14 mouse cellular contexts compared by ENCODE assay signal in the genomic region with DNA sequence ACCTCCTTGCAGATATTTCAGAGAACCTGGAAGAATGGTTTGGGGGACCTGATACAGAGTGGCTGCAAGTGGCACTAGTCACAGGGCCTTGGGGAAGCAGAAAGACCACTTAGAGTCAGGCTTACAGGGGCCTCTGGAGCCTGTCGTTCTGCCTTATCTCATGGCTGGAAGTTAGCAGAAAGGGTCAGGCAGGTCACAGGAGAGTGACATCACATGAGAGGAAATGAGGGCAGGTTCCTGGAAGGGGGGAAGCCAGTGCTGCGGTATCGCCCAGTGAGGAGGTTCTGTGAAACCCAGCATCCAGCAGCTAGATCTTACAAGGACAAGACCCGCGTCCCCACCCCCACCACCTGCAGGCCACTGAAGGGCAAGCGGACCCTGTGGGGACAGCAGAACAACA. TPM values are rescaled to one million over a fixed set of nuclear protein-coding genes. Genes with fewer than 3 reads are reported as not detected.
A peak's percentile ranks its signal among the peaks of the same experiment; 100 is the strongest.
DNase-seq lines count a peak whose midpoint lies in the region; ATAC-seq and TF ChIP-seq lines count a peak whose summit lies in the region.
"Had no signal": no experiment of that assay in that cellular context is flagged by ENCODE, and none has a peak within 500 bp of the region (broad histone marks: within the 10 kb centered on the region; RNA-seq: fewer than 3 reads in every experiment).

No protein-coding gene starts in this region.

- H3K4me2 ChIP-seq in midbrain, embryonic 11.5 days: no peak overlapping the region
- H3K4me2 ChIP-seq: forebrain, embryonic 15.5 days had no signal

- no peaks in the 10 kb centered on the region for H3K36me3 ChIP-seq in midbrain, embryonic 10.5 days
- H3K36me3 ChIP-seq in midbrain, embryonic 11.5 days (ENCODE audit: control insufficient read depth, insufficient read depth, low read length): no peaks in the 10 kb centered on the region
- H3K36me3 ChIP-seq: forebrain, embryonic 15.5 days had no signal

- intact Hi-C loops in gastrocnemius, adult 2 months (cut with DNase I): loop anchor here (5.0 kb wide), 1 partner anchor 133 kb away; no protein-coding TSS in a partner anchor

- H3K4me1 ChIP-seq in midbrain, embryonic 10.5 days: peaks cover 38% of the 10 kb centered on the region
- H3K4me1 ChIP-seq in midbrain, embryonic 11.5 days (ENCODE audit: control insufficient read depth, insufficient read depth, low read length): peaks cover 4% of the 10 kb centered on the region
- H3K4me1 ChIP-seq in olfactory bulb, adult 2 months (ENCODE audit: control insufficient read depth, insufficient read depth, low read length): peaks cover 32% of the 10 kb centered on the region

- WGBS in midbrain, embryonic 10.5 days: 78% methylated on average over 6 of the region's 6 CpGs
- WGBS in midbrain, embryonic 11.5 days: 67% methylated on average over 6 of the region's 6 CpGs
- 81% methylated on average over 6 of the region's 6 CpGs for WGBS in olfactory bulb, adult 2 months

- H3K27ac ChIP-seq in gastrocnemius, adult 2 months: peak overlapping the region; percentile 87
- peak overlapping the region; percentile 84; the same call in 1 of the 2 replicates for H3K27ac ChIP-seq in midbrain, embryonic 10.5 days (replicated peaks)
- H3K27ac ChIP-seq in midbrain, embryonic 11.5 days (ENCODE audit: low read depth, low read length): no peak overlapping the region
- peak overlapping the region; percentile 47 for H3K27ac ChIP-seq in olfactory bulb, adult 2 months (ENCODE audit: insufficient read depth, low read depth, low read length)

- TF ChIP-seq CTCF in gastrocnemius, adult 2 months (IDR thresholded peaks at IDR 0.05): no peak
- TF ChIP-seq CTCF in olfactory bulb, adult 2 months (IDR thresholded peaks at IDR 0.05; ENCODE audit: insufficient read depth, low read depth, low read length): no peak

- DNase-seq in gastrocnemius, adult 2 months: no peak
- DNase-seq in gastrocnemius, postnatal 4 days (ENCODE audit: low spot score in 2 of 2): no peak
- no peak for DNase-seq in midbrain, embryonic 10.5 days (ENCODE audit: low spot score)
- no peak for DNase-seq in midbrain, embryonic 11.5 days (ENCODE audit: low spot score, missing footprints)
- DNase-seq in kidney, postnatal 36 days: peak; percentile 33 to 53
- no peak for DNase-seq in layer of hippocampus, adult 11-12 months (ENCODE audit: low spot score)
- no peak for DNase-seq in thymus, postnatal 0 days (ENCODE audit: low spot score)
- DNase-seq: B cell, adult 2 months; cerebellum, postnatal 36 days had no signal

- TF ChIP-seq POLR2A in olfactory bulb, adult 2 months (IDR thresholded peaks at IDR 0.05; ENCODE audit: insufficient read depth, low read depth, low read length): no peak

- H3K9ac ChIP-seq in midbrain, embryonic 11.5 days (ENCODE audit: low read length): no peak overlapping the region
- H3K9ac ChIP-seq: forebrain, embryonic 15.5 days; hindbrain, embryonic 14.5 days had no signal

- H3K4me3 ChIP-seq in gastrocnemius, adult 2 months: no peak overlapping the region
- no peak overlapping the region for H3K4me3 ChIP-seq in midbrain, embryonic 10.5 days
- H3K4me3 ChIP-seq in midbrain, embryonic 11.5 days (ENCODE audit: low read depth, low read length): no peak overlapping the region
- no peak overlapping the region for H3K4me3 ChIP-seq in olfactory bulb, adult 2 months (ENCODE audit: insufficient read depth, low read depth, low read length)
- H3K4me3 ChIP-seq: forebrain, embryonic 15.5 days had no signal

- H3K9me3 ChIP-seq in midbrain, embryonic 10.5 days (replicated peaks): no peaks in the 10 kb centered on the region
- H3K9me3 ChIP-seq in midbrain, embryonic 11.5 days (ENCODE audit: control insufficient read depth, low read length): no peaks in the 10 kb centered on the region
- H3K9me3 ChIP-seq: forebrain, embryonic 15.5 days had no signal

- H3K27me3 ChIP-seq in midbrain, embryonic 10.5 days (ENCODE audit: low read depth, poor library complexity, severe bottlenecking): no peaks in the 10 kb centered on the region
- no peaks in the 10 kb centered on the region for H3K27me3 ChIP-seq in midbrain, embryonic 11.5 days (ENCODE audit: control insufficient read depth, insufficient read depth, low read length)
- H3K27me3 ChIP-seq: forebrain, embryonic 15.5 days had no signal

- ATAC-seq in midbrain, embryonic 11.5 days (ENCODE audit: low FRiP score): no peak

RNA-seq across cellular contexts. Expression of gene Tmprss6, which starts 19.3 kb away (rescaled TPM):
- total RNA-seq in gastrocnemius, adult 2 months (2021): not detected
- total RNA-seq in gastrocnemius, postnatal 4 days (2021): under 1 TPM in 1 of 2 experiments, not detected in 1; 0.62 TPM
- polyA plus RNA-seq in midbrain, embryonic 10.5 days (2016; fragmentation: Nextera tagmentation; extraction: Ambion mirVana): 0.21 and 0.52 TPM in 2 replicates
- 0.07 and 0.34 TPM in 2 replicates for polyA plus RNA-seq in midbrain, embryonic 11.5 days (2014; fragmentation: Nextera tagmentation; extraction: Ambion mirVana)
- polyA plus RNA-seq in olfactory bulb, adult 2 months (2012; ENCODE audit: insufficient read depth, insufficient read length, low replicate concordance, missing spikeins): not detected in 2 replicates
- 0.12 and 0.39 TPM in 2 replicates for polyA plus RNA-seq in thymus, postnatal 0 days (2015; fragmentation: Nextera tagmentation; extraction: Ambion mirVana)
- total RNA-seq: left cerebral cortex, postnatal 14 days; midbrain, postnatal 0 days had no signal

RNA-seq across cellular contexts. Expression of gene Kctd17, which starts 20.8 kb away (rescaled TPM):
- 10 to 100 TPM in 1 of 2 experiments, 1 to 10 TPM in 1; 8.9 to 17.2 TPM for total RNA-seq in gastrocnemius, adult 2 months (2021)
- total RNA-seq in gastrocnemius, postnatal 4 days (2021): 10 to 100 TPM; 83.5 to 85.4 TPM
- 64.0 and 68.3 TPM in 2 replicates for polyA plus RNA-seq in midbrain, embryonic 10.5 days (2016; fragmentation: Nextera tagmentation; extraction: Ambion mirVana)
- polyA plus RNA-seq in midbrain, embryonic 11.5 days (2014; fragmentation: Nextera tagmentation; extraction: Ambion mirVana): 59.1 and 60.5 TPM in 2 replicates
- polyA plus RNA-seq in olfactory bulb, adult 2 months (2012; ENCODE audit: insufficient read depth, insufficient read length, low replicate concordance, missing spikeins): not detected in 2 replicates
- polyA plus RNA-seq in thymus, postnatal 0 days (2015; fragmentation: Nextera tagmentation; extraction: Ambion mirVana): 8.1 and 10.1 TPM in 2 replicates

RNA-seq across cellular contexts. Expression of gene Mpst, which starts 42.9 kb away (rescaled TPM):
- 10 to 100 TPM; 61.9 to 66.9 TPM for total RNA-seq in gastrocnemius, adult 2 months (2021)
- total RNA-seq in gastrocnemius, postnatal 4 days (2021): 10 to 100 TPM; 27.6 to 34.5 TPM
- 0.61 and 1.6 TPM in 2 replicates for polyA plus RNA-seq in midbrain, embryonic 10.5 days (2016; fragmentation: Nextera tagmentation; extraction: Ambion mirVana)
- 2.0 and 2.3 TPM in 2 replicates for polyA plus RNA-seq in midbrain, embryonic 11.5 days (2014; fragmentation: Nextera tagmentation; extraction: Ambion mirVana)
- polyA plus RNA-seq in olfactory bulb, adult 2 months (2012; ENCODE audit: insufficient read depth, insufficient read length, low replicate concordance, missing spikeins): not detected in 2 replicates
- 3.0 and 4.1 TPM in 2 replicates for polyA plus RNA-seq in thymus, postnatal 0 days (2015; fragmentation: Nextera tagmentation; extraction: Ambion mirVana)

RNA-seq across cellular contexts. Expression of gene Tst, which starts 43.4 kb away (rescaled TPM):
- total RNA-seq in gastrocnemius, adult 2 months (2021): 10 to 100 TPM; 18.2 to 18.8 TPM
- 10 to 100 TPM; 17.5 to 20.5 TPM for total RNA-seq in gastrocnemius, postnatal 4 days (2021)
- 8.1 and 9.8 TPM in 2 replicates for polyA plus RNA-seq in midbrain, embryonic 10.5 days (2016; fragmentation: Nextera tagmentation; extraction: Ambion mirVana)
- polyA plus RNA-seq in midbrain, embryonic 11.5 days (2014; fragmentation: Nextera tagmentation; extraction: Ambion mirVana): 6.1 and 8.3 TPM in 2 replicates
- not detected in 2 replicates for polyA plus RNA-seq in olfactory bulb, adult 2 months (2012; ENCODE audit: insufficient read depth, insufficient read length, low replicate concordance, missing spikeins)
- polyA plus RNA-seq in thymus, postnatal 0 days (2015; fragmentation: Nextera tagmentation; extraction: Ambion mirVana): 60.0 and 68.3 TPM in 2 replicates

RNA-seq across cellular contexts. Expression of gene Il2rb, which starts 45.9 kb away (rescaled TPM):
- not detected for total RNA-seq in gastrocnemius, adult 2 months (2021)
- under 1 TPM; 0.16 to 0.20 TPM for total RNA-seq in gastrocnemius, postnatal 4 days (2021)
- not detected in 2 replicates for polyA plus RNA-seq in midbrain, embryonic 10.5 days (2016; fragmentation: Nextera tagmentation; extraction: Ambion mirVana)
- polyA plus RNA-seq in midbrain, embryonic 11.5 days (2014; fragmentation: Nextera tagmentation; extraction: Ambion mirVana): not detected in 2 replicates
- polyA plus RNA-seq in olfactory bulb, adult 2 months (2012; ENCODE audit: insufficient read depth, insufficient read length, low replicate concordance, missing spikeins): not detected in 2 replicates
- 10.3 and 12.2 TPM in 2 replicates for polyA plus RNA-seq in thymus, postnatal 0 days (2015; fragmentation: Nextera tagmentation; extraction: Ambion mirVana)
- polyA plus RNA-seq: forebrain, embryonic 15.5 days had no signal

Comparison
In these comparisons a context has a peak if more than half of its experiments do, and no peak if none do; other contexts are left out.
1. DNase-seq: peak in kidney, postnatal 36 days (2 of 2); none in gastrocnemius, adult 2 months (single experiment), gastrocnemius, postnatal 4 days (0 of 2), midbrain, embryonic 10.5 days (single experiment), midbrain, embryonic 11.5 days (single experiment), layer of hippocampus, adult 11-12 months (single experiment) and thymus, postnatal 0 days (single experiment).